Mouse (Mus musculus) left cerebral cortex, adult 2 months (tissue): ENCODE data around the gene Pax9. TPM values are rescaled to one million over a fixed set of nuclear protein-coding genes. Genes with fewer than 3 reads are reported as not detected.
A peak's percentile ranks its signal among the peaks of the same experiment; 100 is the strongest.

Experiments
- DNase-seq, 2 experiments: peaks; one replicate each; pipeline ENCODE4 v3.0.0; 2021 to 2022; ENCODE audit warnings: low spot score in 2 of 2, mixed read lengths in 1 of 2; ENCODE audit errors: extremely low spot score in 1 of 2
- H3K27ac ChIP-seq: fragments of 200-600 bp; 2 replicates; pipeline ENCODE4 v1.8.1; 2022
- H3K4me3 ChIP-seq: fragments of 200-600 bp; 2 replicates; pipeline ENCODE4 v1.8.1; 2022
- CTCF ChIP-seq: fragments of 200-600 bp; IDR thresholded peaks from 2 replicates; pipeline ENCODE4 v1.8.1; 2022; ENCODE audit warnings: antibody characterized with exemption, mild to moderate bottlenecking, moderate library complexity
- intact Hi-C: fragments of 180-260 bp; cut with DNase I; formaldehyde crosslinking; loops from one replicate; pipeline ENCODE4 v1.15.1; 2025
- long read RNA-seq, 2 experiments: library from polyadenylated mRNA; stranded (forward); transcript quantifications; one replicate each; pipeline ENCODE4 v2.0.0; 2021; ENCODE audit warnings: borderline mapping rate in 2 of 2
- total RNA-seq, 2 experiments: library from RNA; stranded (reverse); gene quantifications; 2 replicates each; pipeline ENCODE4 v1.2.3; 2021

Gene Pax9
- total RNA-seq = not detected
- long read RNA-seq, experiment 1 = 0 reads
- long read RNA-seq, experiment 2 = 0 reads

DNA sequence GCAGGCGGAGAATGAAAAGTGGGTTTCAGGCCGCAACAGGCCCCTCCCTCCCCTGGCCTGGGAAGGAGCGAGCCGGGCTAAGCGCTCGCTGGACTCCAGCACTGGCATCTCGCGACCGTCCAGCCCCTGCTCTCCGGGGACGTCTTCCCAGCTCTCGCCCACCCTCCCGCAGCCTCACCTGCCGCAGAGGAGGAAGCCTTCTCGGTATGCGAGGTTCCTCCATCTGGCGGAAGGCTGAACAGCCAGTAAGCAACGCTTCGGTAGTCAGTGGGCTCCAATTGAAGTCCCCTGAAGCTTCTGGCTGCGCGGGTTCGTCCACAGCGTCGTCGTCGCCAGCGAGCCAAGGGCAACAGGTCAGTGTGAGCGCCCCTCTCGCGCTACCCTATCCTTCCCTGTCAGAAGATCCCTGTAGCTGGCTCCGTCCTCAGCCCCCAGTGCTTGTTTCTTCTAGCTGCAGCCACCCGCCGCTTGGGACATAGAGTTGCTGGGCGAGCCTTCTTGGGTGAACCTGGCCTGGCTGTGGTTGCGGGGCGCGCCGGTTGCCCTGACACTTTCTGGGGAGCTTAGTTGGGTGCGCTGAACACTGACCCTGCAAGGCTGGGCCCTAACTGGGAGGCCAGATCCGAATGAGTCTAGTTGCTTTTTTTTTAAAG, at the start of gene Pax9:
Gene Pax9 (plus strand): TSS at position 341 of the 653 bp plus-strand sequence.
- Histone ChIP-seq H3K4me3 (no peak within 1 kb of the TSS), H3K27ac (no peak within 1 kb of the TSS)
- intact Hi-C loops = loop anchor here (5.0 kb wide), 3 partner anchors 164 to 856 kb away; partner anchors contain the start of gene Foxa1
- TF ChIP-seq CTCF = no peak
- no peak for DNase-seq

DNA sequence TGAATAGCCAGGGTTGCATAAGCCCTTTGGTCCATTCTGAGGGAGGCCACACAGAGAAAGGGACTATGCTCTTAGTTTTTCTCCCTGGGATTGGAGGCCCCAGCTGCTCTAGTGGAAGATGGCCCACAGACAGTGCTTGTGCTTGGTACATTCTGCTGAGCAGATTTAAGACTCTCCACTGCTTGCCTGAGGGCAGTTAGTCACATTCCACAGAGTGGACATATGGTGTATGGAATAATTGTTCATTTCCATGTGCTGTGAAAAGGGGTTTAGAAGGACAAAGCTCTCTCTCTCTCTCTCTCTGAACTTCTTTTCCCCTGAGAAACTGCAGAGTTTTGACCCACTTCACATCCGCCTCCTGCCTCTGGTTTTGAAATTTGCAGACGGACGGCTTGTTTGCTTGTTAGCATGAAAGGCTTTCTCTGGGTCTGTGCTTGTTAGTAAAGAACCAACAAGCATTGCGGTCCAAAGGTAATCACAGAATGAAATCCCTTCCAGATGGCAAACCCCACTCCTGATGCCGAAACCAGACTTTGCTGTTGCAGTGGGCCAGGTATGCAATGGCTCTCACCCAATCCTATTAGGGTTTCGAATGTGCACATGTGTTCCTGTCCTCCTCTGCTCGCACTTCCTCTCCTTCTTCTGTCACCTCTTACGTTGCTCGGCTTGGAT, 22.0 kb upstream of the Pax9 start:
- no peak for TF ChIP-seq CTCF
- no peak overlapping the region for H3K4me3 ChIP-seq
- no peak overlapping the region for H3K27ac ChIP-seq
- no peak for DNase-seq
- intact Hi-C loops = no loop called here

- Histone ChIP-seq H3K27ac (no peak overlapping the region), H3K4me3 (no peak overlapping the region)
- DNase-seq = no peak
- intact Hi-C loops = no loop called here
- no peak for TF ChIP-seq CTCF
These were observed 20.8 kb upstream of the Pax9 start for GRCm38 (mm10) chr12:56670795-56671194.

DNA sequence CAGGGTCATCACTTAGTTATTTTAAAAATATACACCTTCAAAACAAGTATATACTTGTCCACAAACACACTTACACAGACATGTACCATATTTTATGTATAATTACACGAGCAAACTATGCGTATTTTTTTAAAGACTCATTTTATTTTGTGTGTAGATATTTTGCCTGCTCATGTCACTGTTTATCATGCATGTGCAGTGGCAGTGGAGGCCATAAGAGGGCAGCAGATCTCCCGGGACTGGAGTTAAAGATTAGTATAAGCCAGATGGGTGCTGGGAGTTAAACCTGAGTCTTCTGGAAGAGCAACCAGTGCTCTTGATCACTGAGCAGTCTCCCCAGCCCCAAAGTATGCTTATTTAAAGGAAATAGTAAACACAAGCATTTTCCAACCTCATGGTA, 16.8 kb upstream of the Pax9 start:
- no peak for DNase-seq
- intact Hi-C loops = loop anchor here (5.0 kb wide), 1 partner anchor 513 kb away; no protein-coding TSS in a partner anchor
- H3K27ac ChIP-seq = no peak overlapping the region
- H3K4me3 ChIP-seq = no peak overlapping the region
- TF ChIP-seq CTCF = peak; percentile 56

DNA sequence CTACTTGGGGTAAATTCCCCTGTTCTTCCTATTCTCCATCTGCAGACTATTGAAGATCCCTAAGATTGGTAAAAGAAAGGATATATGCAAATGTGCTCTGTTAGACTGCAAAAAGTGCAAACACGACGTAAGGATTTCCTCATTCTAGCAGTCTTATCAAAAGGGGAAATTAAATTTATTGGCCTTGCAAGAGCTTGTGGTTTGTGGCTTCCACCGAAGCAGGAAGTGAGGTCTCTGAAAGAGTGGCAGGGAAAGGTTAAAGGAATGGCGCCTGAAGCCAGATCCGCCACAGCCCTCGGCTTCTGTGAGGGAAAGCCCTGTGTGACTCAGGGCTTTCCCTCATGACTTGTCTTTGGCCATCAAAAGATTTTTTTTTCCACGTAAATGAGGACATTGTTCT, 13.9 kb upstream of the Pax9 start:
- TF ChIP-seq CTCF = no peak
- Histone ChIP-seq H3K27ac (no peak overlapping the region), H3K4me3 (no peak overlapping the region)
- no peak for DNase-seq
- intact Hi-C loops = loop anchor here (5.0 kb wide), 1 partner anchor 510 kb away; no protein-coding TSS in a partner anchor

- intact Hi-C loops = loop anchor here (1.0 kb wide), 1 partner anchor 305 kb away; no protein-coding TSS in a partner anchor
- Histone ChIP-seq H3K27ac (no peak overlapping the region), H3K4me3 (no peak overlapping the region)
- no peak for DNase-seq
- TF ChIP-seq CTCF = peak; percentile 34
These were observed 10.3 kb upstream of the Pax9 start for GRCm38 (mm10) chr12:56681096-56681811.

DNA sequence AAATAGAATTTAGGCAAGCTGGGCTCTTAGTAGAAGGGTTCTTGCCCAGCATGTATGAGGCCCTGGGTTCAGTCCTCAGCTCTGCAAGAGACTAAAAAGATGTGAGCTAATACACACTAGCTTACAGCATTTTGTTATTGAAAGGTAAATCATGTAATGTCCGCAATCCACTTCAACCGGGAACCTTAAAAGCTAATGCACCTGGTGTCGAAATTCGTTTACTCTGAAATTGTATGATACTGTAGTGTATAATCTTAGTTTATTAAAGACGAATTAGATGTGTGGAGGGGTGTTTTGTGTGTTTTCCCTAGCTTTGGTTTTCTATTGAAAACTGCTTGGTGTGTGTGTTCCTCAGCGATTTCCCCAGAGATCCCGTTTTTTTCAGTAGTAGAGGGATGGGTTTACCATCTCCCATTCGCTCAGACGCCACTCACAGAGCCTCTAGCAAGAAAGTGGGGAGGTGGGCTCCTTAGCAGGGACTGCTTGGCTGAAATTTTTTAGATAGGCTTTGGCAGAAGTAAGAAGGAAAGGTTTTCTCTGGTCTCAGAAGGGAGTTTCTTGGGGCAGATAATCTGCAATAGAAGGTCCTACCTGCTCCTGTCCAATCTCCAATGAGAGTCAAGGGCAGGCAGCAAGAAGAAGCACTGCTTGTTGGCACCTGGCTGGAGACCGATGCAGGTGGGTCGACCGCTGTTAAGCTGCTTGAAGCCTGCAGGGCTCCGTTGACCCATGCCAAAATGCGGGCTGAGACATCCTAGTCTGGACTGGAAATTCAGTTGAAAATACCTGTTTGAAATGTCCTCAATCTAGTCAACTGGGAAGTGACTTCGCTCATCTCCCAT, 3.7 kb upstream of the Pax9 start:
- Histone ChIP-seq H3K4me3 (no peak overlapping the region), H3K27ac (no peak overlapping the region)
- DNase-seq = no peak
- TF ChIP-seq CTCF = no peak
- intact Hi-C loops = no loop called here

DNA sequence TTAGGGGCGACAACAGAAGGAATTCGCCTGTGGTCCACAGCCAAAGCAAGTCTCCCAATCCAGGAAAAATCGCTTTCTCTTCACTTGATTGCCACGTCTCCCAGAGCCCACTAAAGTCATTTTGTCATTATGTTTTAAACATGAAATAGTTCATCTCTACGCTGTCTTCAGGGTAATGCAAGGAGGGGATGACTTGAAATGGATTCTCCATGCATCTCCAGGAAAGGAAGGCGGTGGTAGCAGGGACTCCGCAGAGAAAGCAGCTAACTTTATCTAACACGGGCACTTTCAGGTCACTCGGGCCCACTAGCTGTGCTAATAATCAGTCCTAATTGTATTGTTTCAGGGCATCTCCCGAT, 3.1 kb upstream of the Pax9 start:
- intact Hi-C loops = no loop called here
- TF ChIP-seq CTCF = no peak
- Histone ChIP-seq H3K27ac (no peak overlapping the region), H3K4me3 (no peak overlapping the region)
- DNase-seq = no peak

DNA sequence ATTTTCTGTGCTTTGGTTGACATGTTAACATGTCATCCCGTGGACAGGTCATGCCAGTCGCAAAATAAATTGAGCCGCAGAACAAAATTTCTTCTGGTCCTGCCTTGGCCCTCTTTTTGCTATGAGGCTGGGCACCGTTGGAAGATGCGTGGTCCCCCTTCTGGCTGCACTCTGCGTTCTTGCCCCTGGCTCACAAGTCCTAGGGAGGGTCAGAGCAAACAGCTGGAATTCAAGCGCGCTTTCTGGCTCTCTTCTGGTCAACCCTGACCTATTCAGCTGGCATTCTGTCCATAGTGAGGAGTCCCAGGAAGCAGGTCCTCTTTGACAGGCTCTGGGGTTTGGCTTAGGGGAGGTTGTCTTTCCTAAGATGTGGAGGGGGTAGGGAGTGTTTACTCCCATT, 2.6 kb upstream of the Pax9 start:
- Histone ChIP-seq H3K4me3 (no peak overlapping the region), H3K27ac (no peak overlapping the region)
- intact Hi-C loops = no loop called here
- DNase-seq = no peak
- TF ChIP-seq CTCF = no peak

- Histone ChIP-seq H3K27ac (no peak overlapping the region), H3K4me3 (no peak overlapping the region)
- DNase-seq = no peak
- no peak for TF ChIP-seq CTCF
- intact Hi-C loops = no loop called here
These were observed 2.2 kb upstream of the Pax9 start for GRCm38 (mm10) chr12:56689331-56689730.

DNA sequence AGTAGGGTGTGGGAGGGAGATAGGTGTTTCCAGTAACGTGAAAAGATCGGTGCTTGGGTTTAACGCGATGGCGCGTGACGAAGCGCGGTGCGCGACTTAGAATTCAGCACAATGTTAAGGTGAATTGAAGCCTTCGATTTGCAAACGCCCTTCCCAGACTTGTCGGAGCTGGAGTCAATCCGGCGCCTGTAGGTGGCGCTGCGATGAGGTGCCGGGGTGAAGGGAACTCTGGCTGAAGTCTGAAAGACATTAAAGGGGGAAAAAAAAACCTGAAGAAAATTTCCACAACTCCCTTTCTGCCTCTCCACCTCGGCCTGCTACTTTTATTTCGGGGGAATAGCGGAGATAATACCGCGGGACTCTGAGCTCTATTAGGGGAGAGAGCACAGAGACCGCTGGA, 1.8 kb upstream of the Pax9 start:
- H3K4me3 ChIP-seq = no peak overlapping the region
- intact Hi-C loops = loop anchor here (5.0 kb wide), 3 partner anchors 162 to 858 kb away; partner anchors contain the start of gene Foxa1
- no peak overlapping the region for H3K27ac ChIP-seq
- DNase-seq = no peak
- peak; percentile 22 for TF ChIP-seq CTCF

- no peak overlapping the region for H3K27ac ChIP-seq
- DNase-seq = no peak
- no peak for TF ChIP-seq CTCF
- intact Hi-C loops = loop anchor here (5.0 kb wide), 3 partner anchors 163 to 857 kb away; partner anchors contain the start of gene Foxa1
- no peak overlapping the region for H3K4me3 ChIP-seq
These were observed 1.2 kb upstream of the Pax9 start for GRCm38 (mm10) chr12:56690366-56690765.
